Comparison of ENCODE assay signal across 8 mouse cellular contexts in genomic region chrX:12841021-12841325, GRCm38 (mm10).
DNase-seq lines count a peak whose midpoint lies in the region; ATAC-seq and TF ChIP-seq lines count a peak whose summit lies in the region.

No protein-coding gene starts in this region.

- H3K36me3 ChIP-seq in heart, embryonic 14.5 days (ENCODE audit: control insufficient read depth, insufficient read depth, low read length) = no peaks in the 10 kb centered on the region
- no peaks in the 10 kb centered on the region for H3K36me3 ChIP-seq in ES-E14 (ENCODE audit: control insufficient read depth, insufficient read depth, low read length, poor library complexity, severe bottlenecking)
- H3K36me3 ChIP-seq in limb, embryonic 14.5 days (ENCODE audit: control insufficient read depth, insufficient read depth, low read length) = no peaks in the 10 kb centered on the region

- in situ Hi-C loops in ES-E14 (cut with MboI; ENCODE audit: low sequenced_read_pairs in 2 of 2, unreplicated experiment in 2 of 2) = no loop called here

- TF ChIP-seq POLR2A in embryonic fibroblast, embryonic 13.5 days (IDR thresholded peaks at IDR 0.05; ENCODE audit: low read depth, low read length) = no peak
- no peak for TF ChIP-seq POLR2A in limb, embryonic 14.5 days (IDR thresholded peaks at IDR 0.05; ENCODE audit: borderline replicate concordance, extremely low read depth, insufficient read depth, insufficient read length)

- H3K27me3 ChIP-seq in heart, embryonic 14.5 days (ENCODE audit: control insufficient read depth, insufficient read depth, low read length) = no peaks in the 10 kb centered on the region
- no peaks in the 10 kb centered on the region for H3K27me3 ChIP-seq in limb, embryonic 14.5 days (ENCODE audit: control insufficient read depth, insufficient read depth, low read length)

- H3K4me3 ChIP-seq in heart, embryonic 14.5 days (ENCODE audit: control insufficient read depth in 1 of 2, insufficient read depth in 1 of 2, low read depth in 1 of 2, low read length in 2 of 2) = no peak overlapping the region
- H3K4me3 ChIP-seq in ES-E14 (ENCODE audit: insufficient read depth in 1 of 2, low read depth in 1 of 2, low read length in 2 of 2, poor library complexity in 1 of 2, severe bottlenecking in 1 of 2) = peak overlapping the region; percentile 42 to 73
- H3K4me3 ChIP-seq in embryonic fibroblast, embryonic 13.5 days (ENCODE audit: insufficient read depth, low read length) = no peak overlapping the region
- H3K4me3 ChIP-seq in limb, embryonic 14.5 days (replicated peaks; ENCODE audit: low read length) = no peak overlapping the region

- no peak for DNase-seq in heart, adult 8-10 months (ENCODE audit: low spot score)
- no peak for DNase-seq in ES-E14 (ENCODE audit: low read depth, low spot score)
- DNase-seq in limb, embryonic 14.5 days (ENCODE audit: low spot score) = no peak
- DNase-seq in spleen, postnatal 36 days (ENCODE audit: low spot score in 2 of 2) = no peak
- no peak for DNase-seq in adrenal gland, postnatal 10 days

- ATAC-seq in heart, embryonic 14.5 days (ENCODE audit: insufficient number of reproducible peaks, insufficient read depth, low FRiP score, low read depth) = no peak
- no peak for ATAC-seq in limb, embryonic 14.5 days (ENCODE audit: low FRiP score, low read depth)
- no peak for ATAC-seq in megakaryocyte-erythroid progenitor cell, adult 5-6 weeks (replicated peaks; ENCODE audit: low FRiP score, low TSS enrichment, poor library complexity, severe bottlenecking)

- peak overlapping the region; percentile 54 for H3K9ac ChIP-seq in heart, embryonic 14.5 days (ENCODE audit: low read length)
- H3K9ac ChIP-seq in ES-E14 (ENCODE audit: insufficient read depth, low read depth, low read length, poor library complexity, severe bottlenecking) = peak overlapping the region; percentile 48
- H3K9ac ChIP-seq in limb, embryonic 14.5 days (ENCODE audit: low read depth, low read length, severe bottlenecking) = no peak overlapping the region

- no peak for TF ChIP-seq CTCF in embryonic fibroblast, embryonic 13.5 days (IDR thresholded peaks at IDR 0.05; ENCODE audit: borderline replicate concordance, insufficient read depth, low read length)

- H3K9me3 ChIP-seq in heart, embryonic 14.5 days (ENCODE audit: control insufficient read depth, low read length) = no peaks in the 10 kb centered on the region
- no peaks in the 10 kb centered on the region for H3K9me3 ChIP-seq in ES-E14 (ENCODE audit: control insufficient read depth, insufficient read depth, low read depth, low read length)
- no peaks in the 10 kb centered on the region for H3K9me3 ChIP-seq in limb, embryonic 14.5 days (ENCODE audit: control insufficient read depth, low read length)

- H3K4me1 ChIP-seq in heart, embryonic 14.5 days (ENCODE audit: control insufficient read depth in 2 of 2, insufficient read depth in 2 of 2, low read length in 2 of 2) = peaks cover 6 to 7% of the 10 kb centered on the region in 2 experiments
- H3K4me1 ChIP-seq in ES-E14 (ENCODE audit: control insufficient read depth in 2 of 2, insufficient read depth in 2 of 2, low read length in 2 of 2, poor library complexity in 1 of 2) = peaks cover 0 to 4% of the 10 kb centered on the region in 2 experiments; a peak in 1 of 4 replicates
- peaks cover 3% of the 10 kb centered on the region; the same call in 1 of the 2 replicates for H3K4me1 ChIP-seq in embryonic fibroblast, embryonic 13.5 days (ENCODE audit: control insufficient read depth, insufficient read depth, low read length)
- H3K4me1 ChIP-seq in limb, embryonic 14.5 days (ENCODE audit: control insufficient read depth, insufficient read depth, low read length) = no peaks in the 10 kb centered on the region

- WGBS in heart, embryonic 14.5 days = 77% methylated on average over 3 of the region's 3 CpGs
- 73% methylated on average over 3 of the region's 3 CpGs for WGBS in limb, embryonic 14.5 days

- peak overlapping the region; percentile 65 for H3K4me2 ChIP-seq in heart, embryonic 14.5 days (ENCODE audit: low read length)
- peak overlapping the region; percentile 47; the same call in 1 of the 2 replicates for H3K4me2 ChIP-seq in limb, embryonic 14.5 days (replicated peaks; ENCODE audit: low read depth, low read length, severe bottlenecking)

- peak overlapping the region; percentile 90 to 94 for H3K27ac ChIP-seq in heart, embryonic 14.5 days (replicated peaks in 1 of 2; ENCODE audit: control insufficient read depth in 1 of 2, insufficient read depth in 1 of 2, low read depth in 2 of 2, low read length in 2 of 2)
- H3K27ac ChIP-seq in ES-E14 (ENCODE audit: insufficient read depth, low read depth, low read length, poor library complexity, severe bottlenecking) = peak overlapping the region; percentile 96
- H3K27ac ChIP-seq in embryonic fibroblast, embryonic 13.5 days (ENCODE audit: insufficient read depth, low read length) = peak overlapping the region; percentile 93
- peak overlapping the region; percentile 74; the same call in 1 of the 2 replicates for H3K27ac ChIP-seq in limb, embryonic 14.5 days (replicated peaks; ENCODE audit: low read depth, low read length)

TF ChIP-seq in ES-E14, 5 proteins besides CTCF, POLR2A, EP300 and RAD21:
- TF ChIP-seq ZC3H11A (IDR thresholded peaks at IDR 0.05; ENCODE audit: borderline replicate concordance, low read depth, low read length) (no peak), ZNF384 (IDR thresholded peaks at IDR 0.05; ENCODE audit: low read depth, low read length) (no peak), CHD2 (IDR thresholded peaks at IDR 0.05; ENCODE audit: low read depth, low read length) (no peak), MAFK (IDR thresholded peaks at IDR 0.05; ENCODE audit: insufficient read depth, low read depth, low read length) (no peak), HCFC1 (IDR thresholded peaks at IDR 0.05; ENCODE audit: borderline replicate concordance, insufficient read depth, low read length) (no peak)

Comparison
In these comparisons a context has a peak if more than half of its experiments do, and no peak if none do; other contexts are left out.
1. H3K4me3 ChIP-seq: peak in ES-E14 (2 of 2); none in heart, embryonic 14.5 days (0 of 2), embryonic fibroblast, embryonic 13.5 days (single experiment) and limb, embryonic 14.5 days (single experiment).
2. Peak in every context shown above with its lines, with median percentiles within 50 percentile points of each other: H3K27ac ChIP-seq.